Mouse (Mus musculus) adrenal gland, adult 8-10 months (tissue): ENCODE measurements around the gene Hist1h3e. TPM values are rescaled to one million over a fixed set of nuclear protein-coding genes. Genes with fewer than 3 reads are reported as not detected.
"Not testable (repeated sequence)": the region's sequence is repeated elsewhere in the genome, so short reads cannot be mapped to it uniquely, and the experiment has no call there.

Experiments used
- DNase-seq: peaks from one replicate; pipeline ENCODE4 v3.0.0; 2022
- total RNA-seq, 4 experiments: library from RNA; stranded (reverse); gene quantifications; 2 replicates each; pipeline ENCODE4 v1.2.4; 2022

The Hist1h3e gene
- 10 to 100 TPM; 48.1 to 62.5 (median 53.5) TPM for total RNA-seq

GRCm38 (mm10) chr13:23561883-23562659, at the start of gene Hist1h3e:
TSS of gene Hist1h3e (minus strand) at chr13:23562369.
- DNase-seq: peak; percentile 94

- no peak for DNase-seq
Observed at GRCm38 (mm10) chr13:23611638-23612037, 49.5 kb upstream of the Hist1h3e start.

GRCm38 (mm10) chr13:23610393-23610792, 48.2 kb upstream of the Hist1h3e start:
- no peak for DNase-seq

GRCm38 (mm10) chr13:23609844-23610243, 47.7 kb upstream of the Hist1h3e start:
- no peak for DNase-seq

GRCm38 (mm10) chr13:23609209-23609608, 47.0 kb upstream of the Hist1h3e start:
- no peak for DNase-seq

- no peak for DNase-seq
Observed at GRCm38 (mm10) chr13:23605052-23605451, 42.9 kb upstream of the Hist1h3e start.

- no peak for DNase-seq
Observed at GRCm38 (mm10) chr13:23604452-23604851, 42.3 kb upstream of the Hist1h3e start.

- DNase-seq: no peak
Observed at GRCm38 (mm10) chr13:23603182-23603699, 41.1 kb upstream of the Hist1h3e start.

- DNase-seq: peak; percentile 47
Observed at GRCm38 (mm10) chr13:23597957-23598356, 35.8 kb upstream of the Hist1h3e start.

- no peak for DNase-seq
Observed at GRCm38 (mm10) chr13:23595622-23596372, 33.6 kb upstream of the Hist1h3e start.

- DNase-seq: no peak
Observed at GRCm38 (mm10) chr13:23595185-23595584, 33.0 kb upstream of the Hist1h3e start.

GRCm38 (mm10) chr13:23593051-23593770, 31.0 kb upstream of the Hist1h3e start:
- no peak for DNase-seq

GRCm38 (mm10) chr13:23592614-23593013, 30.4 kb upstream of the Hist1h3e start:
- no peak for DNase-seq

GRCm38 (mm10) chr13:23591886-23592285, 29.7 kb upstream of the Hist1h3e start:
- not testable (repeated sequence) for DNase-seq

GRCm38 (mm10) chr13:23591206-23591605, 29.0 kb upstream of the Hist1h3e start:
- DNase-seq: no peak

GRCm38 (mm10) chr13:23586940-23587225, 24.7 kb upstream of the Hist1h3e start:
- no peak for DNase-seq

- no peak for DNase-seq
Observed at GRCm38 (mm10) chr13:23586099-23586939, 24.1 kb upstream of the Hist1h3e start.

- peak; percentile 66 for DNase-seq
Observed at GRCm38 (mm10) chr13:23585442-23586098, 23.4 kb upstream of the Hist1h3e start.

GRCm38 (mm10) chr13:23585029-23585441, 22.9 kb upstream of the Hist1h3e start:
- peak; percentile 60 for DNase-seq

- DNase-seq: no peak
Observed at GRCm38 (mm10) chr13:23584331-23584730, 22.2 kb upstream of the Hist1h3e start.

GRCm38 (mm10) chr13:23583387-23584068, 21.4 kb upstream of the Hist1h3e start:
- DNase-seq: no peak
